Mouse (Mus musculus) heart, postnatal 4 days (tissue): Measurements from ENCODE around the gene Cx3cl1. TPM values are rescaled to one million over a fixed set of nuclear protein-coding genes. Genes with fewer than 3 reads are reported as not detected.

ENCODE experiments used
- DNase-seq: peaks from one replicate; pipeline ENCODE4 v3.0.0; 2021
- total RNA-seq, 2 experiments: library from RNA; stranded (reverse); gene quantifications; 2 replicates each; pipeline ENCODE4 v1.2.3; 2021

The Cx3cl1 gene
- total RNA-seq: 1 to 10 TPM; 4.1 to 4.5 TPM

DNA sequence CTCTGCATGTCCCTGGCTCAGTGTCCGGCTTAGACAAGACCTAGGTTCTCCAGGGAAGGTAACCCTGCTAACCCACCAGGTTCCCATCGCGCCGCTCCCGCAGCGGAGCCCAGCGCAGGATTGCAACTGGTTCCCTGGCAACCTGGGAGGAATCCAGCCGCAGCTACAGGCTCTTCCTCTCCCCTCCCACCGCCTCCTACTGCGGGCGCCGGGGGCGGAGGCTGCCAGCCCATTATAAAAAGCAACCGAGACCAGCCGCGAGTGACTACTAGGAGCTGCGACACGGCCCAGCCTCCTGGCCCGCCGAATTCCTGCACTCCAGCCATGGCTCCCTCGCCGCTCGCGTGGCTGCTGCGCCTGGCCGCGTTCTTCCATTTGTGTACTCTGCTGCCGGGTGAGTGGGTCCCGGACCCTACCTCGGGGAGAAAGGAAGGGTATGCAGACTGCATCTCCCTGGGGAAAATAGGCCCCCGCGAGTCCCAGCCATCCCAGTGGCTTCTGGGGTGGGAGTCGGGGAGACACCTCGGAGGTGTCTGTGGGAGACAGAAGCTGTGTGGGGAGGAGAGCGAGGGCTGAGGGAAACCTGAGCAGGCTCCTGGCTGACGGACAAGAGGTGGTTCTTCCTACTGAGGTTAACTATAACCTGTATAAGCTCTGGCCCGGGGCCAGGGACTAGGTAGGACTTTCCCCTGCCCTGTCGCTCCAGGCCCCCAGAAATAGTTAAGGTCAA is at the start of gene Cx3cl1:
TSS of gene Cx3cl1 (plus strand) at position 69 of the 730 bp plus-strand sequence.
- peak; percentile 77 for DNase-seq

DNA sequence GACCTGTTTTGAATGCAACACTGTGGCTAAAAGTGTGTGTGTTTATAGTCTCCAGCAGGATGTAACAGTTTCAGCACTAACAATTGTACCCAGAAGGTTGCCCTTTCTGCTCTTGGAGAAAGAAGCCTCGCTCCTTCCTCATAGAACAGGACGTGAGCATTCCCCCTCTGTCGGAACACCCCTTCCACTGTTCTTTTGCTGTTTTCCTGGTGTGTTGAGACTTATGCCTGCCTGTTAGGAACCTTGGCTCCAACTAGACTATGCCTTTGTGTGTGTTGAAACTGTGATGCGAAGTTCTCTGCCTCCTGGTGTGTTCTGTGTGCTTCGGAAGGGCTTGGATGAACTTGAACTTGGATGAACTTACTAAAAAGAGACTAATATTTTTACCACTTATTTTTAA is 45.8 kb upstream of the Cx3cl1 start:
- no peak for DNase-seq

DNA sequence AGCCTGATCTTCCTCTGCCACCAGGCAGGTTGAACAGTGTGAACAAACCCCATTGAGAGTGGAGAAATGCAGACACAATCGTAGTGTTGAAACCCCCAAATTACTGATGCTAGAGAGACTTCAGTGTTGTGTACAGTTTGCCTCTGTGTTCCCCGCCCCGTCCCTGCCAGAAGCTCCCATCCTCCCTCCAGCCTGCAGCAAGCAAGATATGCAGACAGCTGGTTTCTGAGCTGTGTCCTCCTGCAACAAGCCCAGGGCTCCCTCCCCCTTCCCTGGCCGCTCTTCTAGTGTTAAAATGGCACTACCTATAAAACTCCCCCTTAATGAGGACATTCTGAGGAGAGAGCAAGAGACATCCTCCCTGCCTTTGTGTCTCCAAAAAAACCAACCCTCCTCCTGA is 42.5 kb upstream of the Cx3cl1 start:
- no peak for DNase-seq

DNA sequence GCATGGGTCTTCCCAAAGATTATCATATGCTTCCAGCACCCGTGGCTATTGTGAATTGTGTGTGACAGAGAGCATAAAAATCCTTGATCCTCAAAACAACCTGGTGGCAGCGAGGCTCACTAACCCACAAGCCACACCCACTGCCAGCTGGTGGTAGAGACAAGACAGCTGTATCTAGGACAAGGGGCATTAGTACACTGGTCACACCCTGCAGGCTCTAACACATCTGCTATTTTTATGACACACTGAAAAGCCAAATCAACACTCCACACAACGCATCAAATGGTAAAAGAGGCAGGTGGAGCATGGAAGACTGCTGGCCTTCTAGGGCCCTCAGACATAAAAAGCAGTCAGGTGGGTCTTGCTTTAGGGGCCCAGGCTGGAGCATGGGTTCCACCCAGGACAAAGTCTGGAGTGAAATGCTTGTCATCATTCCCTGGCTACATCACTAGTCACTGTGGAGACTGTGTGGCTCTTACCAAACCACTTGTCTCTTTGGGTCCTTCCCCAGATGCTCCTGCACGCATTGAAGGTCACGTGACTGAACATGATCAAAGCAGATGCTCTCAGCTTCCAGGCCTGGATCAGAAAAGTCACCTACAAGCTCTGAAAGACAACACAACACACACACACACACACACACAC is 37.9 kb upstream of the Cx3cl1 start:
- DNase-seq: no peak

DNA sequence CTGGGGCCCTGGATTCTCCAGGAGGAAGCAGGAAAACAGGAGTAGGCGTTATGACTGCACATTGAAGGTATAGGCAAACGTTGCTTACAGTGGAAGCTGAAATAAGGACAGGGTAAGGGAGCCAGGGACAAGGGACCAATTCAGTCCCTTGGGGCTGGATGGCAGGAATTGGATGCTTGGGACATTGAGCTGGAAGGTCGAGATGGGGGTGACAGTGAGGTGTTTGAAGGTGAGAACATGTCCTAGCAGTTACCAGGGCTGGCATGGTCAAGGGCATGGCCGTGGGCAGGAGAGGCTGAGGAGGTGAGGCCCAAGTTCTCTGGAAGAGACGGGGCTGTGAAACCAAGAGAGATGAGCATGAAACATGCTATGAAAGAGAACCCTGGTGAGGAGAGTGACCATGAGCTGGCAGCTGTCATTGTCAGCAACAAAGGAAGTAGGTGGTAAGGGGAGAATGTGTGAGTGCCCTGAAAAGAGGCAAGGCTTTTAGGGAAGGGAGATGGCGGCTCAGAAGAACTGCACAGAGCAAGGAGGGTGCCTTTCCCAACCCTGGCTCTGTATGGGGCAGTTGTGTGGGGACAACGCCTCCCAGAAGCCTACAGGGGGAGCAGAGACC is 37.0 kb upstream of the Cx3cl1 start:
- DNase-seq: no peak

DNA sequence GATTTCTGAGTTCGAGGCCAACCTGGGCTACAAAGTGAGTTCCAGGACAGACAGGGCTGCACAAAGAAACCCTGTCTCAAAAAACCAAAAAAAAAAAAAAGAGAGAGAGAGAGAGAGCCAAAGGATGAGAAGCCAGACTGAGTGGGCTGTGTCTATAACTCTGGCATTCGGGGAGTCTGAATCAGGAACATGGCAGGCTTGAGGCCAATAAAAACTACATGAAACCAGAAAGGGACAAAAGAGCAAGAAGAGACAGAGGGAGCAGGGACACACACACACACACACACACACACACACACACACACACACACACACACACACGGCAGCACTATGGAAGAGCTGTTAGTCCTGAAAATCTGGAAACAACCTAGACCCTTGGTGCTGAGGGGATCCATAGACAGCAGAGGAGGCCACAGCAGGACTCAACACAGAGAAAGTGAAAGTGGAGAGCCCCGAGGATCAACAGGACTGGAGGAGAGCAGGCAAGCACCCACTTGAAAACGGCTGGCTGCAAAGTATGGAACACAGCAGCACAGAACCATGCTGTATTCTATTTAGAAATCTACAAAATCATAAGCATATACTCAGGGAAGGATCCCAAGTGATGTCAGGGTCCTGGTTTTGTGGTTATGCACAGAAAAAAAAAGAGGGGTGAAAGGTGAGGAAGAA is 36.2 kb upstream of the Cx3cl1 start:
- peak; percentile 14 for DNase-seq

DNA sequence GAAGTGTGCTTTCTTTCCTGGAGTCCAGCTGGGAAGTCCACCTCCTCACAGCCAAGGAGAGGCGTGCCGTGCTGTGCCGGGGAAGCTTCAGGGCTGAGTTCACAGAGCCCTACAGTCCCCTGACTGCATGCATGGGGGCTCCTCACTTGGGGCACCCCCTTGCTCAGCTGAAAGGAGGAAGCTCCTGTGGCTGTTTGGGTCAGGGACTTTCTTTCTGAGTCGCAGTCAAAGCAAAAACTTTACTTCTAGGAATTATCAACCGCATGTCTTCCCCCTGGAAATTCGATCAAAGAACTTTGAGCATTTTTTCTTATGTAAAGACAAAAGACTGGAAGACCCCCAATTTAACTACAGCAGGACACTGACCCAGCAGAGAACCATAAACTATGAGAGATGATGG is 32.0 kb upstream of the Cx3cl1 start:
- DNase-seq: no peak

DNA sequence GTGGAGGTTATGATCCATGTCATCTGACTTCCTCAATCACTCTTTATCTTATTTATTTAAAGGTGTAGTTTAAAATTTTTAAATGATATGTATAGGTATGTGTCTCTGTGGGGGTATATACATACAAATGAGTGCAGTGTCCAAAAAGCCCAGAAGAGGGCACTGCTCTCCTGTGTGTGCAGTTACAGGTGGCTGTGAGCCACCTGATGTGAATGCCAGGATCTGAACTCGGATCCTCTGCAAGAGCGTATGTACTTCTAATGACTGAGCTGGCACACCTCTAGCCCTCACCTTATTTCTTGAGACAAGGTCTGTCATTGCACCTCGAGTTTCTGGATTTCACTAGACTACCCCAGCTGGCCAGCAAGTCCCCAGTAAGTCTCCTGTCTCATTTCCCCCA is 31.2 kb upstream of the Cx3cl1 start:
- no peak for DNase-seq

DNA sequence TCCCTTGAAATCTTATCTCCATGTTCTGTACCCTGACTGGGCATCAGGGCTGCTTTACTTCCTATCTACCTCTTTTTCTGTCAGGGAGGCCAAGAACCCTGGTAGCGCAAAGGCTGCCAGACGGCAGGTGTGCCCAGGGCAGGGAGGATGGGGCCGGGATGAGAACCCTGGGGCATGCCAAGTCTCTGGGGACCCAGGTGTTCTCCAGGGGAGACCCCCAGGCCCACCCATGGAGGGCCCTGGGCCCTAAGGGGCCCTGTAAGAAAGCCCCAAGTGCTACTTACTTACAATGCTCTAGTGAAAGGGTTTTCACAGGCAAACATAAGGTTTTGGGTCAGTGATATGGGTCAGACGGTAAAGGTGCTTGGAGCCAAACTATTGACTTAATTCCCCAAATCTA is 30.1 kb upstream of the Cx3cl1 start:
- no peak for DNase-seq

DNA sequence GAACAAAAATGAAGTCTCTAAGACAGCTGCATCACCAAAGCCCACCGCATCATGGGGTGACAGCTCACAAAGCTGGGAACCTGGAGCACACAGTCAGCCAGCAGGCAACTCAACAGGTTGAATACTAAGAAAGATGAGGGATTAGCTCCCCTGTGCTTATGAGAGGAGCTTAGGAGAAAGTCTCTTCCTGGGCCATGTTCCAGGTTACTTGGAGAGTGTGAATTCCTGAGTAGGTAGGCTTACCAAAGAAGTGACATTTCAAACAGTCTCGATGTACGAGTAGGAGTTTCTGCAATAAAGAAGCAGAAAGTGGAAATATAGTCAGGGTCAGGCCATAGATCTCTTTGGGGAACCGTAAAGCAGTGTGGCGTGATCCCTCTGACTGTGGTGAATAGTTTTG is 27.3 kb upstream of the Cx3cl1 start:
- DNase-seq: no peak

DNA sequence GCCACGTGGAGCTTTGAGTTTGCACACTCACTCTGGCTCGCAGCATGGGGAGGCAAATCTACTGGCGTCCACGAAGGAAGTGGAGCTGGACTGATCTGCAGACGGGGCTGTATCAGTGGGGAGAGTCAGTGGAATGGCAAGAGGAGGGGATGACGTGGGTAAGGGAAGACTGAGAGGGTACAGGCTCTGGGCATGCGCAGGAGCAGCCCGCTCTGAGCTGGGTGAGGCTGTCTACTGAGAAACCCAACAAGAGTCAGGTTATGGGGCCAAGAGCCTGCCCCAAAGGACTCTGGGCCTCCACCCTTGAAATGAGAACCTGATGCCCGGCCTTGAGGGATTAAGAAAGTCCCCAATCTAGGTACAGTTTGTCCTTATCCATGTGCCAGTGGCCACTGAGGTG is 26.8 kb upstream of the Cx3cl1 start:
- DNase-seq: no peak

DNA sequence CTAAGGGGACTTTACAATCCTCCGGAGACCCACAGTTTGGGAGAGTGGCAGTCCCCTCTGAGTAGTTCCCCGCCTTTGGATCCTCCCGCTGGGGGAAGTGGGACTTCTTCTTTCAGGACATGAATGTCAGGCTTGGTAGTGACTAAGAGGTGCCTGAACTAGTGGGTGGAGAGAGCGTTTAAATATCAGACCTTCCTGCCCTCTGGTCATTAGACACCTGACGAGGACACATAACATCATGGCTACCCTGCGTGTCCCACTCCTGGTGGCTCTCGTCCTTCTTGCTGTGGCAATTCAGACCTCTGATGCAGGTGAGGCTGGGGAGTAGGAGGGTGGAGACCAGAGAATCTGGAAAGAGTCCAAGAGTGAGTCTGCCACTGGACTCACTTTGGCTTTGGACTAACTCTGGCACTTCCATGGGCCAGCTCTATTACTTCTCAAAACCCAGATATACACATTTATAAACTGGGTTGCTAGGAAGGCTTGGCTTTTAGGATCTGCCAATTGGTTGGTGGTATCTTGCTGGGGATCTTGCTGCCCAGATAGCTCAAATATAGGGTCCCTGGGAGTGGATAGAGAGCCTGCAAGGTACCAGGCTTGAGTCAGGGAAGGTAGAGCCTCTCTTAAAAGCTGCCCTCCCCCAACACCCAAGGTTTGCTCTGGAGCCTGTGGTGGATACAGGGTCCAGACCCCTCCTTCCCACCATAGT is 26.2 kb upstream of the Cx3cl1 start, which contains the start of gene Ccl22:
TSS of gene Ccl22 (plus strand) at position 115 of the 709 bp plus-strand sequence.
- DNase-seq: no peak

DNA sequence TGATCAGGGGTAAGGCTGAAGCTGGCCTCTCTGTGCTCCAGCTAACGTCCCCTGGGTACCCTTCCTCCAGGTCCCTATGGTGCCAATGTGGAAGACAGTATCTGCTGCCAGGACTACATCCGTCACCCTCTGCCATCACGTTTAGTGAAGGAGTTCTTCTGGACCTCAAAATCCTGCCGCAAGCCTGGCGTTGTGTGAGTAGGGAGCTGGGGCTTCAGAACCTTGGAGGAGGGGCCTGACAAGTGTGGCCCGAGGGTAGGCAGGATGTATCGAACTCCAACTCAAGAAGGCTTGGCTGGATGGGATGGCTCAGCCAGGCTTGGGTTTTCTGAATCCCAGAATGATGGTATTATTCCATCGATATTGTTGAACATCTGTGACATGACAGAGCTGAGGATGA is 25.0 kb upstream of the Cx3cl1 start:
- DNase-seq: no peak

DNA sequence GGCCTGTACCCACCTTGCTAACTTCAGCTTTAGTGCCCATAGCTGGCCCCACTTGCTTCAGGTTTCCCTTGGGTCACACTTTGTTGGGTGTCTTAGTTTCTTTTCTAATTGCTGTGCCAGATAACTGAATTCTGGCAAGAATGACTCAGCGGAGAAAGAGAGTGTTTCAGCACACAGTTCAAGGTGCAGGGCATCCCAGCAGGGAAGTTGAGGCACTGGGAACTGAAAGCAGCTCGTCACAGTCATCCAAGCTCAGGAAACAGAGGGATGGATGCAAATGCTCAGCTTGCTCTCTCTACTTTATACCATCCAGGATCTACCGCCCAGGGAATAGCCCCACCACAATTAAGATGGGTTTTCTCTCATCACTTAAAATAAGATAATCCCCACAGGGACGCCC is 23.4 kb upstream of the Cx3cl1 start:
- no peak for DNase-seq

DNA sequence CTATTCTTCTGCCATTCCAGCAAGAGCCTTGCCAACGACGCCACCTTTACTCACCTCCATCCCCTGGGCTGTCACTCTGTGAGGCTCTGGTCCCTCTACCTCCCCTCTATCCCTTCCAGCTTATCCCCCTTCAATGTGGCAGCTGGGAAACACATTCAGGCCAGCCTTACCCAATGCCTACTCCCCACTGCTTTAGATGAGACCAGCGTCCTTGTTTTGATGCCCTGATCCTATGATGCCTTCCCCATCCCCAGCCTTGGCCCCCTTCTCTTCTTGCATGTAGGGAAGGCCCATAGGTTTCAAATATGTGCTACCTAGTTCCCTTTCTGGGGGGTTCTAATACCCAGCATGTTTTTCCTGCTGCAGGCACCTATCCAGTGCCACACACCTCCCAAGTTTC is 21.9 kb upstream of the Cx3cl1 start:
- no peak for DNase-seq

DNA sequence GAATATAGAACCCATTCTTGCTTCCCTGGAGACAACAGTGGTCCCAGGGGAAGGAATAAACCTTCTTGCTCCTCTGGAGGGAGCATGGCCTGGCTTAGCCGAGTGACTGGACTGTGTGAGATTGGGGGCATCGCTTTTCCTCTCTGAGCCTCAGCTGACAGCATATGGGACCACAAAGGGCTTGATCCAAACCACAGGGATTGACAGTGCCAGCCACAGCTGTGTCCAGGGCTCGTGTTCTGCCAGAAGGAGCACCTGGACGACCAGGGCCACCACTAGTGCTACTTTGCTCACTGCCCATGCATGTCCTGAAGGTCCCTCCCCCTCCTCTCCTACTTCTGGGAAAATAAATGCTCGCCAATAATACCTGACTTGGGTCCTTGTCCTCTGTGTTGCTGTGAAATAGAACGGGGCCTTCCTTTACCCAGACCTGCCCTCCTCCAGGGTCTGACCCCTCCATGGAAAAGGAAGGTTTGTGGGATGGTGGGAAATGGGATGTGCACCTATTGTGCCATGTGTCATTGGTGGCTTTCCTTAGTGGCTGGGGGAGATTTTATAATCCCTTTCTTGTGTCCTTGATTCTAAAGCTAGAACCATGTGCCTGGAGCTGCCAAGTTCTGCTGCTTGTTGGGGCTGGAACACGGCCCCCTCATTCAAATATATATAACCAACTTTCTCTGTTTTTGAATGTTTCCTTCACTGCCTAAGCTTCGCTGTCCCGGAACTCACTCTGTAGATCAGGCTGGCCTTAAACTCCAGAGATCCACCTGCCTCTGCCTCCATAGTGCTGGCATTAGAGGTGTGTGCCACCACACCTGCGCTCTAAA is 20.6 kb upstream of the Cx3cl1 start:
- no peak for DNase-seq

DNA sequence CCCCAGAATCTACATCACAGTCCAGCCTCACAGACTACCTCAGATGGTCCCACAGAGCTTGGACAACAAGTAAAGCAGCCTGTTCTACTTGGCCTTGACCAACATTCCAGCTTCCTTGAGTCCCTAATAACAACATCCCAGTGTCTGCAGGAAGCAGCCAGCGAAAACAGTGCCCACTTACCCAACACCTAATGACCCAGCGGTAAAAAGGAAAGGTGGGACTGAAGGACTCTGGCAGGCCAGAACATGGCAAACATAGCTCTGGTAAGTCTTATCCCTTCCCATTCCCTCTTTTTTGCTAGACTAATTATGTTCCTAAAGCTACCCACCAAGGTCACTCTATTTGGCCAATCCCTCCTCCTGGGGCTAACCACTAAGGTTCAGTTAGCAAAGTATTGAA is 17.8 kb upstream of the Cx3cl1 start:
- DNase-seq: no peak

DNA sequence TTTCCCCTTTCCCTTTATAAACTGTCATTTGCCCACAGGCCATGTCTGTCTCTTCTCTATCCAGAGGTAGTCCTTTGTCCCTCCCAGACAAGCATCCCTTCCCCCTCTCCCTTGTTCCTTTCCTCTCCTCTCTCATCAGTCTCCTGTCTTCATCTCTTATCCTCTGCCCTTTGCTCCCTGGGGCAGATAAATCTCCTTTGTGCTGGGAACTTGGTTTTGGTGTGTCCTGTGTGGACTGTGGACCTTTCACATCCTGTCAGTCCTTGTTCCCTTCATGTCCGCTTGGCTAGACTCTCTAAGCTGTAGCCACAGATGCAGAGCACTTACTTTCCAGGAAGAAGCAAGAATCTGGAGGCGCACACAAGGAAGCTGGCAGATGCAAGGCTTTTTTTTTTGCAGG is 17.3 kb upstream of the Cx3cl1 start:
- no peak for DNase-seq

DNA sequence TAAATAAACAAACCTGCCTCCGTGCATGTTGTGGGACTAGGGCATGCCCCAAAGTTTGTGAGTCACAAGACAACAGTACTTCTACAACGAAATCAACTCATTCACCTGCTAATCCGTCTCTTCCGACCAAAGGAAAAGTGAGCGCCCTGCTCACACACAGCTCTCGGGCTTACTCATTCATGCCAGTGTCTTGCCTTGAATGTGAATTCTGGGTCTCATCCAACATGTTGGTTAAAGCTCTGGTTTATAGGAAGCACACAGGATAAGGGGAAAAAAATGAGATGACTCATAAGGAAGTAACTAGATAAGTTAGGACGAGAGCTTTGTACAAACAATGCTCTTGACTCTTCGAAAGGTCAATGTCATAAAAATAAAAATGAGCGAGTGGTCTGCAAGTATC is 4.8 kb upstream of the Cx3cl1 start:
- no peak for DNase-seq

DNA sequence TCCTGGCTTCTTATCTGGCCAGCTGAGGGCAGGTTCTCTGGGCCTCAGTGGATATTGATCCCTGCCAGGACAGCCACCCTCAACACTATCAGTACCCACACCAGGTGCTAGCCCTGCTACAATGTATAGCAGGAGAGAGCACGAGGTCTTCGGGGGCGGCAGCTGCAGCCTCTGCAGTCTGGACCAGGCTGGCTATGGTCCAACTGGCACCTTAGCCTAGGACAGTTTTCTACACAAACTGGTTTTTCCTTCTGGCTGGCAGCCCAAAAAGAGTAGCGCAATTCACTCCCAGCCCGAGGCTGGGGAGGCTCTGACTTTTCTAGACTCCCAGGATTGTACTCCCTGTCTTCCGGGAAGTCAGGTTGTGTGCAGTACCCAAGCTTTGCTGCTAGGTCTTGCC is 864 bp upstream of the Cx3cl1 start:
- peak; percentile 17 for DNase-seq

DNA sequence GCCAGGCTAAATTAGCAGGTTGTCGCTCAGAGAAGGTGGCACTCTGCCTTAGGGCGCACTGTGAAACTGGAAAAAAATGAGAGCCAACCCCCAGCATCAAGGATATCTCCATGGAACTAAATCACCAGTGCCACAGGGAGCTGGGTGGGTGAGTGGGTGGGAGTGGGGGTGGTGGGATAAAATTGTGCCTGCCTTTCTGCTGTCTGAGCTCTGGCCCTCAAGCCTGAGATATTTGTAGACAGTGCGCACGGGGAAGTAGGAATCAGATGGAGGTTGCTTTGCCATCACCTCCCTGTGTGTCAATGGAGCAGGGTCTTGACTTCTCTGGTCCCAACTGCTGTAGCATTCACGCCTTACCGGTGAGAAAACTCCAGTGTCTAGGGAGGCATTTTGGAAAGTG is 1.2 kb downstream of the Cx3cl1 start:
- no peak for DNase-seq

DNA sequence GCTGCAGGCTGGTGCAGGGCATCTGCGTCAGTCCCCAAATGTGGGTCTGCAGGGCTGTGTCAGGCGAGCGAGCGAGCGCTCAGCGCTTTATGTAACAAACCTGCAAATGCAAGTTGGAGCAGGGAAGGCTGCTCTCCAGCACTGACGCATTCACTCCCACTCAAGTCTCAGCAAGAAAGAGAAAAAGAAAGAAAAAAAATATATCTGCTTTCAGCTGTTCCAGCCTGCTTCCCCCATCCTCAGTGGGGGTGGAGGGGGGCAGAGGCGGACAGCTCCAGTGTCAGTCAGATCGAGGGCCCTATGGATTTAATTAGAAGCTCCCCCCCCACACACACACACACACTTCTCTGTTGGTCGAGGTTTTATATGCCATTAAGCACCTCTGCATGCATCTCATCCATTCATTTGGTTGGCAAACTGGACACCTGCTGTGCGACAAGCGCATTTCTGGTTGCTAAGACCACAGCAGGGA is 1.9 kb downstream of the Cx3cl1 start:
- no peak for DNase-seq
